Mouse (Mus musculus) common myeloid progenitor, adult 5-6 weeks (primary cell): ENCODE data around the gene H2-T22. TPM values are rescaled to one million over a fixed set of nuclear protein-coding genes. Genes with fewer than 3 reads are reported as not detected.
A peak's percentile ranks its signal among the peaks of the same experiment; 100 is the strongest.
"Not testable (repeated sequence)": the region's sequence is repeated elsewhere in the genome, so short reads cannot be mapped to it uniquely, and the experiment has no call there.

Experiments
- ATAC-seq: replicated peaks from 2 replicates; pipeline ENCODE4 v1.8.0; 2016; ENCODE audit warnings: low read depth, mild to moderate bottlenecking, moderate TSS enrichment, inconsistent platforms; ENCODE audit not compliant: poor library complexity, severe bottlenecking
- total RNA-seq: library from RNA; stranded (forward); fragments of 200-1000, 187-1606 nt; gene quantifications from 2 replicates; pipeline ENCODE4 v1.2.3, GENCODE M21; 2017

Gene H2-T22
- total RNA-seq, 1 experiment from 2014 or later, result 42.8 TPM

DNA sequence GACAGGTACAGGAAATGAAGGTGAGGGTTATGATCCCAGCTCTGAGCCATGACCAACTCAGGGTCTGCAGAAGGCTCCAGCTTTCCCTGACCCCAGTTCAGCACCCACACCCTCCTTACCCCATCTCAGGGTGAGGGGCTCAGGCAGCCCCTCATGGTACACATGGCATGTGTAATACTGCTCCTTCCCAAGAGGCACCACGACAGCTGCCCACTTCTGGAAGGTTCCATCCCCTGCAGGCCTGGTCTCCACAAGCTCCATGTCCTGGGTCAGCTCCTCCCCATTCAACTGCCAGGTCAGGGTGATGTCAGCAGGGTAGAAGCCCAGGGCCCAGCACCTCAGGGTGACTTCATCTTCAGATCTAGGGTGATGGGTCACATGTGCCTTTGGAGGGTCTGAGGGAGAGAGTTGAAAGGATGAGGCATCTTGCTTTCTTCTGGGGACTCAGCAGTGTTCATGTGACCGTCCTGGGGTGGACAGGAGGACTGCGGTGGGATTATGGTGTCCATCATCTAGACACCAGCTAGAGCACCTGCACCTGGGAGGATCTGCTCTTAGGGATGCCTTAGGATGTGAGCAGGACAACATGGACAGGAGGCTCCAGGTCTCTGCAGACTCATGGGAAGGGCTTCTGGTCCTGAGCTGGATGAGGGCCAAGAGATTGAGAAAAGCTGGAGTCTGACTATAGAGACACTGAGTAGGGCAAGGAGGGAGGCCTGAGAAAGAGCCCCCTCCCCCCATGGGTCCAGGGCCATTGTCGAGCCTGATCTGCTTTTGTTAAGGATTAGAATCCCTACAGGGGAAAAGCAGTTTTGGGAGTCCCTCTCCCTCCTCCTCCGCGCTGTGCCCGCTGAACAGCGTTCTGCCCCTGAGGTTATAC lies 11.6 kb downstream of the H2-T22 start:
- ATAC-seq, result not testable (repeated sequence)

GRCm38 (mm10) chr17:36030046-36030702 lies 12.4 kb downstream of the H2-T22 start:
- peak; percentile 31; the same call in 1 of the 2 replicates for ATAC-seq

DNA sequence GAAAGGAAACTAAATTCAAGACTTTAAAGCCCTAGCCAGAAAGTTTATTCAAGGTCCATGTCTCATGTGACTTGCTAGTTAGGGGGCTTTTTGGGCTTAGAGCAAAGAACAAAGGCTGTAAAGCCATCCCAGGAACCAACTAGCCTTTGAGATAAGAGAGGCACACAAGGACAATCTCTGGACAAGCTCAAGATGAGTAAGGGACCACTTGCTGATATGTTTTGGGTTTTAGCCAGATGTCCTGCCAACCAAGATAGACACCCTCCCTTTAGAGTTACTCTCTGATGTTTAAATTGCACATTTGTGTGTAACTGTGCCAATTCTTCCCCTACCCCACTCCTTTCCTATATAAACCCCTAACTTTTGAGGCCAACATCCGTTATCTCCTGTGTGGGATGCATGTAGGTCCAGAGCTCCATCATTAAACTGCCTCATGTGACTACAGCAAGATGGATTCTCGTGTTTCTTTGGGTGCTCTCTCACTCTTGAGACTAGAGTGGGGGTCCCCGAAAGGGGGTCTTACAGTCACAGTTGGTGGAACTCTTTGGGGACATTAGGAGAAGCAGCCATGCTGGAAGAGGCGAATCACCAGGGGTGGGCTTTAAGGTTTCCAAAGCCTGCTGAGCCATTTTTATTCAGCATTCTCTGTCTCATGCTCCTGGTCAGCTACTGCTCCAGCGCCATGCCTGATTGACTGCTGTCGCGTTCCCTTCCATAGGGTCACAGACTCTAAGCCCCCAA lies 13.5 kb downstream of the H2-T22 start:
- ATAC-seq, result no peak

GRCm38 (mm10) chr17:36027663-36028062 lies 14.9 kb downstream of the H2-T22 start:
- ATAC-seq, result no peak

DNA sequence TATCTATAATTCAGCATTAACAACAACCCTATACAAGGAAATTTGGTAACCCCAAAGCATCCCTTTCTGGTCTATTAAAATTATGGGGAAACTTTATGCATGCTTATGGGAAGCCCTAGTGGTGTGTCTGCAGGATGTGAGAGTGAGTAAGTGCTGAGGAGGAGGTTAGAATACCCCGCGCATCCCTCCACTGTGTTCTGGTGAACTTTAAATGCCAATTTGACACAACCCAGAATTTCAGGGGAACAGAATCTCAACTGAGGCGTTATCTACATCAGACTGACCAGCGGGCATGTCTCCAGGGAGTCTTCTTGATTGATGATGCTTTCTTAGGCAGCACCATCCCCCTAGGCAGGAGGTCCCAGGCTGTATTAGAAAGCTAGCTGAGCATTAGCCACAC lies 16.6 kb downstream of the H2-T22 start:
- no peak for ATAC-seq

- ATAC-seq, result no peak
Observed at GRCm38 (mm10) chr17:36025197-36025596, 17.4 kb downstream of the H2-T22 start.

DNA sequence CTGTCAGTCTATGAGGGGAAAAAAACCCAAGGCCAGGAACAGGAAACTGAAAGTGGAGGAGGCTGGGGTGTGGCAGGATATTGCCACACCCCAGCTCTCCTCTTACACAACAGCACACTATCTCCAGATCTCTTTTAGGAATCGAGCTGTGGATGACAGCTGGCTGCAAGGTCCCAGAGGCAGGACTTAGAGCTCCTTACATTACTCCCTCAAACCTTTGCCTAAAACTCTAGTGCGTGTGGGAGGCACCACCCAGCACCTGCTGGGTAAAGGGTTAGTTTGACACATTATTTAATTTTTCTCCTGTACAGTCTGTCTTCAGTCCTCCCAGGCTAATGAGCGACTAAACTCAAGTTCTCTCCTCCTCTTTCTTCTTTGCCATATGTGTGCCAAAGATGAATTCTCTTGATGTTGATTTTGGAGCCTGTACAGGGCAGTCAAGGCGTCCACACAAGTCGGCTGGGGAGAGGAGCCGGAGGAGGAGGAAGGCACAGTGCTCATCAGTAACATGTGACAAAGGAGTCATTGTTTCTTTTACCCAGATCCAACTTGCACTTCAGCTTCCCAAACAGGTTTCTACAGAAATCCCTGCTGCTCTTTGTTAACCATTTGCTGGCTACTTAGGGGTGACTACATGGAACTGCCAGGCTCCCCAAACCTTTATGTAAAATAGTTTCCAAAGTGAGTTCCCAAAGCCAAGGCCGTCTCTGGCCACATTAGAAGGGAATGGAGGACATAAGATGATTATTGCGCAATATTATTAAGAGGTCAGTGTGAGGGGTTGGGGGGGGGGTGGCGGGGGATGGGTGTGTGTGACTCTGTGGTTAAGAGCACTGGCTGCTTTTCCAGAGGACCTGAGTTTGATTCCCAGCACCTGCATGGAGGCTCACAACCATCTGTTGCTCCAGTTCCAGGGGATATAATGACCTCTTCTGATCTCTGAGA lies 18.6 kb downstream of the H2-T22 start:
- ATAC-seq, result peak; percentile 38

DNA sequence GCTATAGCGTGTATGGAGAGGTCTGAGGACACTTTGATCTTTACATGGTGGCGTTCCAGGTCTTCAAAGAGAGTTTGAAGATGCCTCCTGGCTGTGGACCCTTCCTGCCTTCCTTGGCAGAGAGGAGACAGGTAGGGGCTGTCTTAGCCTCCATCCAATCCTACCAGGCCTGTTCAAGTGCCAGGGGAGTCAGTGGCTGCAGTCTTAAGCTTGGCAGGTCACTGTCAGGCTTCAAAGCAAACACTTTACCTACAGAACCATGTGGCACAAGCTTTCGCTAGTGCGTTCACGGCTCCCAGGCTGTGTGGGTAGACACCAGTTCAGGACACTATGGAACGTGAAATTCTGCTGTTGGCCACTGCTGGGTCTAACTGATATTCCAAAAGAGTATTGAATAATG lies 19.6 kb downstream of the H2-T22 start:
- no peak for ATAC-seq

- ATAC-seq, result no peak
Observed at GRCm38 (mm10) chr17:36022098-36022497, 20.4 kb downstream of the H2-T22 start.

DNA sequence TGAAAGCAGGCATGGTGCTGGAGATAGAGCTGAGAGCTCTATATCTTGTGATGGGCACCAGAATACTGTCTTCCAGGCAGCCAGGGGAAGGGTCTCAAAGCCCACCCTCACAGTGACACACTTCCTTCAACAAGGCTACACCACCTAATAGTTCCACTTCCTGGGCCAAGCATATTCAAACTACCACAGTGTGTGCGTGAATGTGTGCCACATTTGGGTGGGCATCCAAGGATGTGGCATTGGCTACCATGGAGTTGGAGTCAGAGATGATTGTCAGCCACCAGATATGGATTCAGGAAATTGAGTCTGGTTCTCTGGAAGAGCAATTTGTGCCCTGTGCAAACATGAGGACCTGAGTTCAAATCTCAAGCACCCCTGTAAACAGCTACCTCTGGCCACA lies 21.2 kb downstream of the H2-T22 start:
- no peak for ATAC-seq

GRCm38 (mm10) chr17:36020191-36021073 lies 22.1 kb downstream of the H2-T22 start, which contains the start of gene H2-T24:
H2-T24 (minus strand) TSS chr17:36020560.
- ATAC-seq, result peak; percentile 81

- no peak for ATAC-seq
Observed at GRCm38 (mm10) chr17:36019519-36019918, 23.0 kb downstream of the H2-T22 start.

DNA sequence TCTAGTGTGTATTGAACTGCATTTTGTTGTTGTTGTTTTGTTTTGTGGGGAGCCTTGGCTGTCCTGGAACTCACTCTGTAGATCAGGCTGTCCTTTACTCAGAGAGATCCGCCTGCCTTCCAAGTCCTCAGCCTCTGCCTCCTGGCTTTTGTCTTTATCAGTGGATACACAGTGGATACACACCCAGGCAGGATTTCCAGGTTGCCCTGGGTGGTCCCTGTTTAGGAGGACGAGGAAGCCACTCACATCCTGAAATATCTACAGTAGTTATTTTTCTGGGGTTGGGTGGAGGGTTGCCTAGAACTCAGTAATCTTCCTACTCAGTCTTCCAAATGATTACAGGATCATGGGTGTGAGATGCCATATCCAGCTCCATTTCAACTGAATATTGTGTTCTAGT lies 23.6 kb downstream of the H2-T22 start:
- no peak for ATAC-seq

DNA sequence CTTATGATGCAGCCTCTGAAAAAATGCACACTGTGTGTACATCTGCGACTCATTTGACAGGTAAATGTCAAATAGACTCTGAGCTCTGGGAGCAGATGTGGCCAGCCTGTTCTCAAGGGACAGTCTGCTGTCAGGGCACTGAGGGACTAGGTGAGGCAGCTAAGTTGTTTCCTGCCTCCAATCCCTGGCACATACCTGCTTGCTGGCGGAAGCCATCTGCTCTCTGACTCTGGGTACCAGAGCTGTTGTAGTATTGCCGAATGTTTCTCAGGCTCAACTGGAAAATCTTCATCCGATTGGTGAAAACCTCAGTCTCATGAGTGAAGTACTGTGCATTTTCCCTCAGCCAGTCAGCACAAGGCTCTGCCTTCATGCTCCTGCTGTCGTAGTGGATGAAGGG lies 25.5 kb downstream of the H2-T22 start:
- ATAC-seq, result no peak

GRCm38 (mm10) chr17:36014977-36015376 lies 27.6 kb downstream of the H2-T22 start:
- ATAC-seq, result no peak

- ATAC-seq, result not testable (repeated sequence)
Observed at GRCm38 (mm10) chr17:36004409-36004808, 38.1 kb downstream of the H2-T22 start.

DNA sequence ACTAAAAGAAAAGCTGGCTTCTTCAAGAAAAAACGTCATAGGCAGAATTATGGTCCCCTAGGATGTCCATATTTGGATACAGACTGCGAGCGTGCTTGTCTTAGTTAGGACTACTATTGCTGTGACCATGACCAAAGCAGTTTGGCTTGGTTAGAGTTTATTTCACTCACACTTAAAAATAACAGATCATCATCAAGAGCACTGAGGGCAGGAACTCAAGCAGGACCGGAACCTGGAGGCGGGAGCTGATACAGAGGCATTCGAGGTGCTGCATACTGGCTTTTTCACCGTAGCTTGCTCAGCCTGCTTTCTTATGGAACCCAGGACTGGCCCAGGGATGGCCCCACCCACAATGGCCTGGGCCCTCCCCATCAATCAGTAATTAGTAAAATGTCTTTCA lies 39.2 kb downstream of the H2-T22 start:
- ATAC-seq, result no peak

GRCm38 (mm10) chr17:36001966-36002365 lies 40.6 kb downstream of the H2-T22 start:
- ATAC-seq, result peak; percentile 54
